Mouse (Mus musculus) heart, embryonic 15.5 days (tissue): ENCODE results near the gene Ccdc18. TPM values are rescaled to one million over a fixed set of nuclear protein-coding genes. Genes with fewer than 3 reads are reported as not detected.
"Not testable (repeated sequence)": the region's sequence is repeated elsewhere in the genome, so short reads cannot be mapped to it uniquely, and the experiment has no call there.

ENCODE experiments used
- ATAC-seq: fragments of 200-750 bp; cut with Nextera tagmentation; replicated peaks from 2 replicates; pipeline ENCODE4 v1.8.0; 2017; ENCODE audit warnings: low read depth, moderate TSS enrichment; ENCODE audit not compliant: insufficient number of reproducible peaks, insufficient read depth, low FRiP score
- H3K27ac ChIP-seq: fragments of 300-500 bp; sonication (generic); 2 replicates; pipeline ENCODE4 v1.5.1; 2015; ENCODE audit warnings: mild to moderate bottlenecking, inconsistent platforms
- H3K27me3 ChIP-seq: fragments of 300-500 bp; sonication (generic); 2 replicates; pipeline ENCODE4 v1.6.1; 2015; ENCODE audit warnings: inconsistent platforms
- H3K36me3 ChIP-seq: fragments of 300-500 bp; sonication (generic); 2 replicates; pipeline ENCODE4 v1.6.1; 2015; ENCODE audit warnings: mild to moderate bottlenecking, inconsistent platforms
- H3K4me1 ChIP-seq: fragments of 300-500 bp; sonication (generic); replicated peaks from 2 replicates; pipeline ENCODE4 v1.6.1; 2015; ENCODE audit warnings: inconsistent platforms
- H3K4me2 ChIP-seq: fragments of 300-500 bp; sonication (generic); 2 replicates; pipeline ENCODE4 v1.6.1; 2015; ENCODE audit warnings: inconsistent platforms, mild to moderate bottlenecking, moderate library complexity
- H3K4me3 ChIP-seq: fragments of 300-500 bp; sonication (generic); 2 replicates; pipeline ENCODE4 v1.5.1; 2015; ENCODE audit warnings: mild to moderate bottlenecking, inconsistent platforms
- H3K9ac ChIP-seq: fragments of 300-500 bp; sonication (generic); 2 replicates; pipeline ENCODE4 v1.6.1; 2015; ENCODE audit warnings: mild to moderate bottlenecking, inconsistent platforms
- H3K9me3 ChIP-seq: fragments of 300-500 bp; sonication (generic); replicated peaks from 2 replicates; pipeline ENCODE4 v1.6.1; 2016; ENCODE audit warnings: inconsistent platforms
- WGBS: fragments of 180-500 bp; shearing (Covaris S2); methylation state at CpG from one replicate; pipeline ENCODE4 v1.1.7; 2015; ENCODE audit warnings: mixed read lengths; 5-methylcytosine and 5-hydroxymethylcytosine counted together
- polyA plus RNA-seq: library from polyadenylated mRNA; unstranded; fragments of >200 nt; fragmentation: Nextera tagmentation; extraction: Ambion mirVana; gene quantifications from 2 replicates; pipeline ENCODE4 v1.2.1, GENCODE M21; 2015

Ccdc18 gene
- polyA plus RNA-seq: 4.4 and 7.4 TPM in 2 replicates

GRCm38 (mm10) chr5:108132441-108133243 lies at the start of gene Ccdc18, which contains the start of gene Tmed5:
TSS of gene Ccdc18 (plus strand) at chr5:108132875.
TSS of gene Tmed5 (minus strand) at chr5:108132620.
- Histone ChIP-seq H3K4me2 (peak within 1 kb of the TSS; percentile 84), H3K9ac (peak within 1 kb of the TSS; percentile 80), H3K9me3 (no peaks in the 10 kb centered on the region), H3K27me3 (no peaks in the 10 kb centered on the region), H3K36me3 (peaks cover 16% of the 10 kb centered on the region; the same call in 1 of the 2 replicates), H3K27ac (peak within 1 kb of the TSS; percentile 88), H3K4me3 (peak within 1 kb of the TSS; percentile 70), H3K4me1 (peaks cover 9% of the 10 kb centered on the region; the same call in 1 of the 2 replicates)
- ATAC-seq: peak; percentile 99
- WGBS: under 1% methylated on average over 65 of the region's 65 CpGs

DNA sequence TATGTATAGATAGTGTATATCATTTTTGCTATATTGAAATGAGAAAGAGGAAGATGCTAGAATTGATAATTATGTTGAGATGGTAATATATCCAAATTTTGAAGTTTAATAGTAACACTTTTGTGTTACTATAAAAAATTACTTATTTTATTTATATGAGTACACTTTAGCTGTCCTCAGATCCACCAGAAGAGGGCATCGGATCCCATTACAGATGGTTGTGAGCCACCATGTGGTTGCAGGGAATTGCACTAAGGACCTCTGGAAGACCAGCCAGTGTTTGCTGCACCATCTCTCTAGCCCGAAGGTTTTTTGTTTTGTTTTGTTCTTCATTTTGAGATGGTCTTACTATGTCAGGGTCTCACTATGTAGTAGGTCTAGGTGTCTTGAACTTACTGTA lies 47.2 kb upstream of the Ccdc18 start:
- no peak overlapping the region for H3K9ac ChIP-seq
- no peak overlapping the region for H3K4me2 ChIP-seq
- no peak overlapping the region for H3K4me3 ChIP-seq
- H3K27me3 ChIP-seq: no peaks in the 10 kb centered on the region
- no peak for ATAC-seq
- H3K27ac ChIP-seq: no peak overlapping the region
- no peaks in the 10 kb centered on the region for H3K4me1 ChIP-seq
- H3K9me3 ChIP-seq: no peaks in the 10 kb centered on the region
- H3K36me3 ChIP-seq: peaks cover 38% of the 10 kb centered on the region
- whole genome bisulfite sequencing: 93% methylated on average over 2 of the region's 2 CpGs

GRCm38 (mm10) chr5:108092731-108093130 lies 39.9 kb upstream of the Ccdc18 start:
- H3K27ac ChIP-seq, ATAC-seq, H3K9me3 ChIP-seq, H3K4me2 ChIP-seq, H3K9ac ChIP-seq, H3K4me1 ChIP-seq, H3K27me3 ChIP-seq, H3K4me3 ChIP-seq: not testable (repeated sequence)
- WGBS: 97% methylated on average over 8 of the region's 8 CpGs
- H3K36me3 ChIP-seq: peaks cover 54% of the 10 kb centered on the region

DNA sequence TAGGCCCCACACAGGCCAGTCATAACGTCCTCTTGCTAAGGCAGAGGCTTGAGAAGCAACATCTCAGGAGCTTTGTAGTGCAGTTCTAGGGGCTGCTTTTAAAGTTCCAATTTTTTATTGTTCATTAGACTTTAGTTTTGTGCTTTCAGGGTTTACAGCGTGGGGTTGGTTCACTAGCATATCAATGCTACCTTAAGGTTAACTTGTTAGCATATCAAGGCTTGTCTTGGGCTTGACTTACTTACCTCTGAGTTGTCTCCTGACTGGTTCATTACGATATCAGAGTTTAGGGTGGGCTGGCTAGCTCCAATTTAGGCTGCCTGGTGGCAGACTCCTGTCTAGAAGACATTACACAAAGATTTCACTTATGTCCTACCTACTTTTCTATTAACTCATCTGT lies 35.0 kb upstream of the Ccdc18 start:
- no peaks in the 10 kb centered on the region for H3K4me1 ChIP-seq
- no peak overlapping the region for H3K9ac ChIP-seq
- H3K36me3 ChIP-seq: peaks cover 34% of the 10 kb centered on the region
- no peak overlapping the region for H3K4me3 ChIP-seq
- H3K4me2 ChIP-seq: no peak overlapping the region
- WGBS: 95% methylated on average over 3 of the region's 3 CpGs
- ATAC-seq: no peak
- H3K27ac ChIP-seq: no peak overlapping the region
- no peaks in the 10 kb centered on the region for H3K27me3 ChIP-seq
- no peaks in the 10 kb centered on the region for H3K9me3 ChIP-seq

DNA sequence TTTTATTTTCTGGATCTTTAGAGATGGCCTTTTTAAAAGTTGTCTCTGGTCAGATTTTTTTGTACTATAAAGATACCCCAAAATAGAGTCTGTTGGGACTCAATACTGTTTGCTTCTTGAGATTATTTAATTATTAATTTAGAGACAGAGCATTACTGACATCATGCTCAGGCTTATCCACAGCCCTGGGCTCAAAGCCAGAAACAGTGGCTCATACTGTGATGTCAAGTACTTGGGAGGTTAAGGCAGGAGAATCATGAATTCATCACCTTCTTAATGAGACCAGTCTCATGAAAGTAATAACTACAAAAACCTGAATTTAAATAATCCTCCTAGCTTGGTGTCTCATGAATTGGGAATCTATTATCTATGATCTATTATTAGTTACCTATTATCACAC lies 32.5 kb upstream of the Ccdc18 start:
- Histone ChIP-seq H3K4me2 (no peak overlapping the region), H3K36me3 (peaks cover 40% of the 10 kb centered on the region), H3K9ac (no peak overlapping the region), H3K9me3 (no peaks in the 10 kb centered on the region), H3K4me3 (no peak overlapping the region), H3K27ac (no peak overlapping the region), H3K27me3 (no peaks in the 10 kb centered on the region), H3K4me1 (no peaks in the 10 kb centered on the region)
- ATAC-seq: no peak

DNA sequence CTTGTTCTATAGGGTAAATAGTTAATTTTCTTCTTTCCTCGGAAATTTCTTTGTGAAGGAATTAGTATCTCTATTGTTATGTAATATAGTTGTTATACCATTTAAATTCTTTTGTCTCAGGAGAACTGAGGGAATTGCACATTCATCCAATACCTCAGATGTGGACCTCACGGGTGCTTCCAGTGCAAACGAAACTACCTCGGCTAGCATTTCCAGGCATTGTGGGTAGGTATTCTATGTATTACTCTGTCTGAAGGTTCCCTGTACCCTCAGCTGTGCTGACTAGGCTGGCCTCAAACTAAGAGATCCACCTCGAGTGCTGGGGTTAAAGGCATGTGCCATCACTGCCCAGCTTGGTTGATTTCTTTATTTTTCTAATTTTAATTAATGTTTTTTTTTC lies 28.4 kb upstream of the Ccdc18 start:
- WGBS: 85% methylated on average over 5 of the region's 5 CpGs
- Histone ChIP-seq H3K9me3 (no peaks in the 10 kb centered on the region), H3K4me2 (no peak overlapping the region), H3K9ac (no peak overlapping the region), H3K27me3 (no peaks in the 10 kb centered on the region), H3K27ac (no peak overlapping the region), H3K36me3 (peaks cover 46% of the 10 kb centered on the region), H3K4me1 (no peaks in the 10 kb centered on the region), H3K4me3 (no peak overlapping the region)
- ATAC-seq: no peak

DNA sequence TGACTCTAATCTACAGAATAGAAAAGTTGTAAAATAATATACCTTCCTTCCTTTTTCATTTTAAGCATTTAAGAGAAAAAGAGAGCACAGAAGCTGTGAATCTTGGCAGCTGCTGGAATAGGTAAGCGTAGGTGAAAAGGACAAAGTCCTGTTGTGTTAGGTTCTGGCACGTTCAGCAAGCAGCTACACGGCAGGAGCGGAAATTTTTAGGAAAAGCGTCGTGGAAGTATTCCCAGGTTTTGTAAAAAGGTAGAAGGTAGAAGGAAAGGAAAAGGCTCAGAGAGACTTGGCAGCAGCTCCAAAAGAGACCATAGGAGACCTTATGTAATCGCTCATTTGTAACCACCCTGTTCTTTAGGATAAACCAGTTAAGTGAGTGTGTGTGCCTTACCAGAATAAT lies 23.3 kb upstream of the Ccdc18 start:
- Histone ChIP-seq H3K9ac (no peak overlapping the region), H3K9me3 (no peaks in the 10 kb centered on the region), H3K4me1 (no peaks in the 10 kb centered on the region), H3K27ac (no peak overlapping the region), H3K4me3 (no peak overlapping the region), H3K36me3 (peaks cover 26% of the 10 kb centered on the region), H3K27me3 (no peaks in the 10 kb centered on the region), H3K4me2 (no peak overlapping the region)
- no peak for ATAC-seq
- 94% methylated on average over 7 of the region's 7 CpGs for WGBS

DNA sequence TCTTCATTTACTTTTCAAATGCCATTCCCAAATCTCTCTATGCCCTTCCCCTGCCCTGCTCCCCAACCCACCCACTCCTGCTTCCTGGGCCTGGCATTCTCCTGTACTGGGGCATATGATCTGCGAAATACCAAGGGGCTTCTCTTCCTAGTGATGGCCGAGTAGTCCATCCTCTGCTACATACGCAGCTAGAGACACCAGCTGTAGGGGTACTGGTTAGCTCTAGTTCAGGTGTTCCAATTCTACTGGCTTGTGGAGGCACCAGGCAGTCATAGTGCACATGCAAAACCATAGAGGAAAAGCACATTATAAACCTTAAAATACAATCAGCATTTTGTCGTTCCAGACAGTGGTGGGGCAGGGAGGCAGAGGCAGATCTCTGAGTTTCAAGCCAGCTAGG lies 15.0 kb upstream of the Ccdc18 start:
- H3K9ac ChIP-seq: no peak overlapping the region
- H3K9me3 ChIP-seq: no peaks in the 10 kb centered on the region
- no peak overlapping the region for H3K4me3 ChIP-seq
- H3K4me2 ChIP-seq: no peak overlapping the region
- no peaks in the 10 kb centered on the region for H3K27me3 ChIP-seq
- H3K27ac ChIP-seq: no peak overlapping the region
- no peaks in the 10 kb centered on the region for H3K4me1 ChIP-seq
- no peaks in the 10 kb centered on the region for H3K36me3 ChIP-seq
- WGBS: 87% methylated on average over 4 of the region's 4 CpGs
- no peak for ATAC-seq

DNA sequence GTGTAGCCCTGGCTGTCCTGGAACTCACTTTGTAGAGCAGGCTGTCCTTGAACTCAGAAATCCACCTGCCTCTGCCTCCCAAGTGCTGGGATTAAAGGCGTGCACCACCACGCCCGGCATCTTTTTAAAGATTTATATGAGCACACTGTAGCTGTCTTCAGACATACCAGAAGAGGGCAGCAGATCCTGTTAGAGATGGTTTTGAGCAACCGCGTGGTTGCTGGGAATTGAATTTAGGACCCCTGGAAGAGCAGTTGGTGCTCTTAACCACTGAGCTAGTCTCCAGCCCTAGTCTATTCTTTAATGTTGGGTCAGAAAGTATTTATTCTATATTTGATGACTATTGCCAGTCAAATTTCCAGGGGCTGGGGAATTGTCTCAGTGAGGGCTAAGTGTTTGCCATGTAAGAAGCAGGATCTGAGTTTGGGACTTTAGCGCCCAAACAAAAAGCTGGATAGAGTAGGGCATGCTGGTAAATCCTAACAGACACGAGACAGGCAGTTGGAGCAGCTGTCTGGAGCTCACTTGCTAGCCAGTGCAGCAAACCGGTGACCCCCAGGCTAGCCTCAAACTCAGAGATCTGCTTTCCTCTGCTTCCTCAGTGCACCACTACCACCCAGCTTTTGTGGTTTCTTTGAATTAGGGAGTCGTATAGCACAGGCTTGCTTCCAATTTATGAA lies 12.3 kb upstream of the Ccdc18 start:
- no peak for ATAC-seq
- Histone ChIP-seq H3K9ac (no peak overlapping the region), H3K36me3 (0 out of 2 replicates have a peak, but pooled peaks cover 3% of the 10 kb centered on the region), H3K27me3 (no peaks in the 10 kb centered on the region), H3K4me3 (no peak overlapping the region), H3K4me2 (no peak overlapping the region), H3K27ac (no peak overlapping the region), H3K4me1 (no peaks in the 10 kb centered on the region), H3K9me3 (no peaks in the 10 kb centered on the region)
- WGBS: 80% methylated on average over 9 of the region's 9 CpGs

DNA sequence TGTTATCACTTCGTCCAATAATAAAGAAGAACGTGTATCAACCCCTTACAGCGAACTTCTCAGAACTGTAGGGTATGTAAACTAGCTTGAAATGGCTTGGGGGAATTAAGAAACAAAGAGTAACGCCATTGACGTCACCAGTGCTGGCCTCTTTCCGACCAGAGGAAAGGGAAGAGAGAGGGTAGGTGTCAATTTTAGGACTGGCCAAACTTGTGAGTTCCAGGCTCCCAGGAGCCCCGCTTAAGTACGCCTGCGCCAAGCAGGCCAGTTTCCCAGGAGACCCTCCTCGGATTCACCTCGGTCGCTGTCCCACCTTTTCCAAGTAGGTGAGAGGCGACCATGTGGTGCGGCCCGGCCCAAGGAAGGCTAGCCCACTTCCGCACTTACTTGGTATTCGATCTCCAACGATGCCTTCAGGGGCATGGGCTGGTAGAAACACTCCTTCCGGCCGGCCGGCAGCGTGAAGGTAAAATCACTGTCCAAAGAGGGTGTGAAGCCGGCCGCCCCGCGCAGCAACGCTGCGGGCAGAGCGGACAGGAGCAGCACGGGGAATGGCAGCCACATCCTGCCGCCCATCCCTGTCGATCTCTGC lies 730 bp upstream of the Ccdc18 start:
- Histone ChIP-seq H3K4me2 (peak overlapping the region; percentile 84), H3K36me3 (peaks cover 17% of the 10 kb centered on the region; the same call in 1 of the 2 replicates), H3K4me3 (peak overlapping the region; percentile 70), H3K9ac (peak overlapping the region; percentile 80), H3K27ac (peak overlapping the region; percentile 88), H3K27me3 (no peaks in the 10 kb centered on the region), H3K4me1 (peaks cover 9% of the 10 kb centered on the region; the same call in 1 of the 2 replicates), H3K9me3 (no peaks in the 10 kb centered on the region)
- 0% methylated on average over 32 of the region's 32 CpGs for WGBS
- ATAC-seq: peak; percentile 29

DNA sequence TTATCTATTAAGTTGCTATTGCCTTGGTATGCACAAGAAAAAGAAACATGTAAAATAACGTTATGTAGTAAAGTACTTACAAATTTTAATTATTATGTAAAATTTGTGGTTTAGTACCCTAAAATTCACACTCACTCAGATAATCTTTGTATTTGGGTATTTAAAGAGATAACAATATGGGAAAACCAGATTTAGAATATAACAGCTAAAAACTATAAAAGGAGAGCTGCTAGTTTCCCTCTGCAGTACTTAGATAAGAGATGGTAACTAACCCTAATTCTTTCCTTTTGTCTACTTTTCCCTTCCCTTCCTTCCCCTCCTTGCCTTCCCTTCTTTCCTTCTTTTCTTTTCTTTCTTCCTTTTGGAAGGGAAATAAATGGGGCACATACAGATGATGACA lies 19.9 kb downstream of the Ccdc18 start:
- Histone ChIP-seq H3K4me2 (no peak overlapping the region), H3K27ac (no peak overlapping the region), H3K9me3 (no peaks in the 10 kb centered on the region), H3K4me3 (no peak overlapping the region), H3K4me1 (no peaks in the 10 kb centered on the region), H3K9ac (no peak overlapping the region), H3K36me3 (no peaks in the 10 kb centered on the region), H3K27me3 (no peaks in the 10 kb centered on the region)
- WGBS: 91% methylated on average over 1 of the region's 1 CpGs
- no peak for ATAC-seq
